Comparison of ENCODE assay signal across 7 mouse cellular contexts in the genomic region with DNA sequence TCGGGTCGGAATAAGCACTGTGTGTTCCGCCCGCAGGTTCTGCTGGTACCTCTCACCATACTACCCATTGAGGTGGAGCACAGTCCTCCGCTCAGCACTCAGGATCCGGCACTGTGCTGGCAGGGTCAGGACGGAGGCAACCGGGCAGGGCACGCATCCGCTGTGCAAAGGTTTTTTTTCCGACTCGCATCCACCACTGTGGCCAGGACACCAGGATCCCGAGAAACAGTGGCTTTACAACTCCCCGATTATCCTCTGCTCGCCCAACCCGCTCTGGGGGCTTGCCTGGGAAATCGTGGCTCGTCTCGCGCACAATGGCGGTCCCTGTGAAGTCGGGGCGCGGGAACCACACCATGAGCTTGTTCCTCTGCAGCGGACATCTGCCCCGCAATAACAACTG. TPM values are rescaled to one million over a fixed set of nuclear protein-coding genes. Genes with fewer than 3 reads are reported as not detected.
A peak's percentile ranks its signal among the peaks of the same experiment; 100 is the strongest.
DNase-seq lines count a peak whose midpoint lies in the region; ATAC-seq lines count a peak whose summit lies in the region.

No protein-coding gene starts in this region.

- no peak overlapping the region for H3K27ac ChIP-seq in forebrain, embryonic 16.5 days (ENCODE audit: low read length)
- H3K27ac ChIP-seq in liver, embryonic 15.5 days (replicated peaks): no peak overlapping the region

- H3K9ac ChIP-seq in forebrain, embryonic 16.5 days (replicated peaks; ENCODE audit: low read depth, low read length): peak overlapping the region; percentile 66
- H3K9ac ChIP-seq in liver, embryonic 15.5 days: no peak overlapping the region

- no peaks in the 10 kb centered on the region for H3K4me1 ChIP-seq in megakaryocyte, embryonic 14.5 days
- H3K4me1 ChIP-seq in forebrain, embryonic 16.5 days (replicated peaks; ENCODE audit: control insufficient read depth, insufficient read depth, low read length): peaks cover 4% of the 10 kb centered on the region; the same call in 1 of the 2 replicates
- H3K4me1 ChIP-seq in liver, embryonic 15.5 days (replicated peaks): peaks cover 17% of the 10 kb centered on the region

- H3K4me2 ChIP-seq in forebrain, embryonic 16.5 days (ENCODE audit: low read length): peak overlapping the region; percentile 85
- peak overlapping the region; percentile 64 for H3K4me2 ChIP-seq in liver, embryonic 15.5 days

- intact Hi-C loops in left cerebral cortex, postnatal 25 days (cut with DNase I): no loop called here

- H3K9me3 ChIP-seq in megakaryocyte, embryonic 14.5 days: 0 out of 2 replicates have a peak, but pooled peaks cover under 1% of the 10 kb centered on the region
- H3K9me3 ChIP-seq in forebrain, embryonic 16.5 days (ENCODE audit: control insufficient read depth, low read length): no peaks in the 10 kb centered on the region
- H3K9me3 ChIP-seq in liver, embryonic 15.5 days (replicated peaks): no peaks in the 10 kb centered on the region

- no peak for DNase-seq in left cerebral cortex, postnatal 25 days (ENCODE audit: low spot score in 2 of 2)

- H3K27me3 ChIP-seq in megakaryocyte, embryonic 14.5 days (replicated peaks): peaks cover 12% of the 10 kb centered on the region
- H3K27me3 ChIP-seq in forebrain, embryonic 16.5 days (replicated peaks; ENCODE audit: control insufficient read depth, insufficient read depth, low read length): peaks cover 2% of the 10 kb centered on the region; the same call in 1 of the 2 replicates
- peaks cover 40% of the 10 kb centered on the region for H3K27me3 ChIP-seq in liver, embryonic 15.5 days

- under 1% methylated on average over 26 of the region's 26 CpGs for WGBS in forebrain, embryonic 16.5 days
- WGBS in liver, embryonic 15.5 days (ENCODE audit: insufficient replicate concordance): under 1% methylated on average over 26 of the region's 26 CpGs

- no peaks in the 10 kb centered on the region for H3K36me3 ChIP-seq in megakaryocyte, embryonic 14.5 days (replicated peaks; ENCODE audit: low read length)
- H3K36me3 ChIP-seq in forebrain, embryonic 16.5 days (ENCODE audit: control insufficient read depth, insufficient read depth): no peaks in the 10 kb centered on the region
- no peaks in the 10 kb centered on the region for H3K36me3 ChIP-seq in liver, embryonic 15.5 days (replicated peaks)

- no peak for ATAC-seq in megakaryocyte, adult 5-6 weeks (ENCODE audit: poor library complexity, severe bottlenecking)
- ATAC-seq in forebrain, embryonic 16.5 days: no peak
- no peak for ATAC-seq in liver, embryonic 15.5 days (ENCODE audit: insufficient read depth)
- no peak for ATAC-seq in activated CD4-positive, CD25-positive, alpha-beta regulatory T cell, adult 4 months
- no peak for ATAC-seq in megakaryocyte progenitor cell, adult 5-6 weeks (replicated peaks; ENCODE audit: poor library complexity)

- peak overlapping the region; percentile 85 for H3K4me3 ChIP-seq in megakaryocyte, embryonic 14.5 days (replicated peaks)
- peak overlapping the region; percentile 62 for H3K4me3 ChIP-seq in forebrain, embryonic 16.5 days (replicated peaks; ENCODE audit: low read length)
- peak overlapping the region; percentile 45 for H3K4me3 ChIP-seq in liver, embryonic 15.5 days (replicated peaks)

RNA-seq across cellular contexts. Expression of gene Fcgr3, which starts 21.0 kb away (rescaled TPM):
- 9.2 TPM in 1 of 2 replicates, not detected in the other for polyA plus RNA-seq in megakaryocyte, embryonic 14.5 days (2012; ENCODE audit: insufficient read depth, low replicate concordance)
- 499 and 513 TPM in 2 replicates for total RNA-seq in megakaryocyte, adult 5-6 weeks (2015)
- 540 and 572 TPM in 2 replicates for total RNA-seq in megakaryocyte, adult 5-6 weeks (2017)
- polyA plus RNA-seq in forebrain, embryonic 16.5 days (2015; fragmentation: Nextera tagmentation; extraction: Ambion mirVana): 6.7 and 7.6 TPM in 2 replicates
- polyA plus RNA-seq in liver, embryonic 15.5 days (2015; fragmentation: Nextera tagmentation; extraction: Ambion mirVana): 27.2 and 28.0 TPM in 2 replicates
- under 1 TPM in 1 of 2 experiments, not detected in 1; 0.45 TPM for polyA plus RNA-seq in activated CD4-positive, CD25-positive, alpha-beta regulatory T cell, adult 4 months (2017; shearing (Covaris generic))
- 10 to 100 TPM; 13.8 TPM for total RNA-seq in left cerebral cortex, postnatal 25 days (2021)
- 384 and 416 TPM in 2 replicates for total RNA-seq in megakaryocyte progenitor cell, adult 5-6 weeks (2015)
- 406 and 474 TPM in 2 replicates for total RNA-seq in megakaryocyte progenitor cell, adult 5-6 weeks (2017)

RNA-seq across cellular contexts. Expression of gene Cfap126, which starts 28.0 kb away (rescaled TPM):
- polyA plus RNA-seq in megakaryocyte, embryonic 14.5 days (2012; ENCODE audit: insufficient read depth, low replicate concordance): not detected in 2 replicates
- total RNA-seq in megakaryocyte, adult 5-6 weeks (2015): 0.91 and 1.0 TPM in 2 replicates
- total RNA-seq in megakaryocyte, adult 5-6 weeks (2017): 0.59 TPM in 1 of 2 replicates, not detected in the other
- 5.3 and 6.4 TPM in 2 replicates for polyA plus RNA-seq in forebrain, embryonic 16.5 days (2015; fragmentation: Nextera tagmentation; extraction: Ambion mirVana)
- 1.7 and 2.6 TPM in 2 replicates for polyA plus RNA-seq in liver, embryonic 15.5 days (2015; fragmentation: Nextera tagmentation; extraction: Ambion mirVana)
- 1 to 10 TPM; 2.1 to 2.4 TPM for polyA plus RNA-seq in activated CD4-positive, CD25-positive, alpha-beta regulatory T cell, adult 4 months (2017; shearing (Covaris generic))
- under 1 TPM; 0.34 to 0.43 TPM for total RNA-seq in left cerebral cortex, postnatal 25 days (2021)
- total RNA-seq in megakaryocyte progenitor cell, adult 5-6 weeks (2015): 2.0 and 4.2 TPM in 2 replicates
- total RNA-seq in megakaryocyte progenitor cell, adult 5-6 weeks (2017): 1.0 and 4.8 TPM in 2 replicates
